Mouse (Mus musculus) lung, postnatal 0 days (tissue): ENCODE results near the gene D1Pas1.

Source experiments
- CTCF ChIP-seq: IDR thresholded peaks from 2 replicates; pipeline ENCODE4 v1.5.1; 2016; ENCODE audit warnings: antibody characterized with exemption, mild to moderate bottlenecking
- EP300 ChIP-seq: IDR thresholded peaks from 2 replicates; pipeline ENCODE4 v1.6.1; 2016; ENCODE audit warnings: antibody characterized with exemption, mild to moderate bottlenecking, control low read depth

DNA sequence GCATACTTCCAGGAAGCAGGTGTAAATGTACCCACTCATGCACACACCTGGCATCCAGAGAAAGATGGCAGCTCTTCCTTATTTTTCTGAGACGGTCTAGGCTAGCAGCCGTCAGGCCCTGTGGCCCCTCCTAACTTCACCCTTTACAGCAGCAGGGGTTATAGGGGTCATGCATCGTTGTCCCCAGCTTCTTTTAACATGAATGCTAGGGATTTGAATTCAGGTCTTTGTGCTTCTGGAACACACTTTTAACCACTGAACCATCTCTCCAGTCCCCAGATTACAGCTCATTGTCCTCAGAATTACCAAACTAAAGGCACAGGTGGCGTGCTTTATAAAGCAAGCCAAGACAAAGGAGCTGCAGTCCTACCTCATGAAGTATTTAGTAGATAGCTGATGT lies 12.6 kb upstream of the D1Pas1 start:
- TF ChIP-seq EP300 = no peak
- no peak for TF ChIP-seq CTCF
